Mouse (Mus musculus): ENCODE measurements around the gene Zfp653.

GRCm38 (mm10) chr9:22065642-22066041 lies 5.5 kb downstream of the Zfp653 start:
- no peak for TF ChIP-seq CTCF (conservative IDR thresholded peaks at IDR 0.05; ENCODE audit: low read length)
- no peak for TF ChIP-seq NANOG (IDR thresholded peaks at IDR 0.05; ENCODE audit: borderline replicate concordance, low read length)

All from E14TG2a.4 (cell line).